Mouse (Mus musculus): ENCODE results near the gene Mitf.

DNA sequence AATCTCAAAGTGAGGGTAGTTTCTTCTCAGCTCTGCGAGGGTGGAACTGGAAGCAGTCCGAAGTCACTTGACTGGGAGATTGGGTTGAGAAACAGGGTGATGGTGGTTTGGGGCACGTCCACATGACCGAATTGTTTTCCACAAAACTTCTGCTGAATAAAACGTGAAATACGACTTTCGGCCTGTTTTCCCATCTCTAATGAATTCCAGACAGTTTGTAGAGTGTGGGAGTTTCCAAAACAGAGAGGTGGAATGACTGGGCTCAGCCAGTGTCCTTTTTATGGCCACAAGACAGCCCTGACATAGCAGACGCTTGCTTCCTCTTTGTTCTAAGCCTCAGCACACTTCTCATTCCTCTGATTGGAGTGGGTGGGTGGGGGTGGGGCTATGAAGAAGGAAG is 13.7 kb downstream of the Mitf start:
- no peak for TF ChIP-seq CTCF (conservative IDR thresholded peaks at IDR 0.05; ENCODE audit: low read length)
- no peak for TF ChIP-seq POU5F1 (IDR thresholded peaks at IDR 0.05; ENCODE audit: borderline replicate concordance, low read length)
- TF ChIP-seq NANOG (IDR thresholded peaks at IDR 0.05; ENCODE audit: borderline replicate concordance, low read length) = no peak

Measured in E14TG2a.4 (cell line).